In genomic region chr10:128210954-128211353, GRCm38 (mm10) we compare ENCODE assay signal across 8 mouse cellular contexts. TPM values are rescaled to one million over a fixed set of nuclear protein-coding genes. Genes with fewer than 3 reads are reported as not detected.
A peak's percentile ranks its signal among the peaks of the same experiment; 100 is the strongest.
DNase-seq lines count a peak whose midpoint lies in the region; ATAC-seq and TF ChIP-seq lines count a peak whose summit lies in the region.

No protein-coding gene starts in this region.

- H3K4me1 ChIP-seq in forebrain, embryonic 11.5 days (replicated peaks; ENCODE audit: control insufficient read depth, insufficient read depth, low read length), result peaks cover 6% of the 10 kb centered on the region; the same call in 1 of the 2 replicates
- no peaks in the 10 kb centered on the region for H3K4me1 ChIP-seq in kidney, postnatal 0 days (replicated peaks; ENCODE audit: insufficient read depth, low read length)
- H3K4me1 ChIP-seq in midbrain, embryonic 13.5 days (replicated peaks), result peaks cover 21% of the 10 kb centered on the region

- no peaks in the 10 kb centered on the region for H3K36me3 ChIP-seq in forebrain, embryonic 11.5 days (ENCODE audit: control insufficient read depth, insufficient read depth, low read length)
- peaks cover 13% of the 10 kb centered on the region; the same call in 1 of the 2 replicates for H3K36me3 ChIP-seq in kidney, postnatal 0 days (ENCODE audit: insufficient read depth, low read length)
- no peaks in the 10 kb centered on the region; the same call in 1 of the 2 replicates for H3K36me3 ChIP-seq in midbrain, embryonic 13.5 days

- H3K9me3 ChIP-seq in forebrain, embryonic 11.5 days (ENCODE audit: control insufficient read depth, low read length), result no peaks in the 10 kb centered on the region
- H3K9me3 ChIP-seq in kidney, postnatal 0 days (replicated peaks; ENCODE audit: low read length), result no peaks in the 10 kb centered on the region
- no peaks in the 10 kb centered on the region for H3K9me3 ChIP-seq in midbrain, embryonic 13.5 days

- H3K4me2 ChIP-seq in forebrain, embryonic 11.5 days (ENCODE audit: low read depth, low read length, severe bottlenecking), result peak overlapping the region; percentile 85
- peak overlapping the region; percentile 93 for H3K4me2 ChIP-seq in kidney, postnatal 0 days (ENCODE audit: low read length)
- peak overlapping the region; percentile 82 for H3K4me2 ChIP-seq in midbrain, embryonic 13.5 days (replicated peaks)

- peak overlapping the region; percentile 41 for H3K9ac ChIP-seq in forebrain, embryonic 11.5 days (ENCODE audit: low read length)
- peak overlapping the region; percentile 69 for H3K9ac ChIP-seq in kidney, postnatal 0 days (ENCODE audit: low read depth, low read length)
- peak overlapping the region; percentile 64 for H3K9ac ChIP-seq in midbrain, embryonic 13.5 days (replicated peaks)

- no peak for DNase-seq in left cerebral cortex, adult 2 months (ENCODE audit: extremely low spot score in 1 of 2, low spot score in 2 of 2)
- DNase-seq in left cerebral cortex, postnatal 10 days (ENCODE audit: extremely low spot score in 1 of 2, low spot score in 2 of 2), result no peak
- peak; percentile 28 for DNase-seq in R1 (ENCODE audit: low read depth, low spot score)
- DNase-seq in forebrain, embryonic 11.5 days (ENCODE audit: low spot score), result no peak
- DNase-seq in kidney, postnatal 0 days (ENCODE audit: low spot score), result no peak
- DNase-seq in spleen, postnatal 14 days (ENCODE audit: low spot score in 2 of 2), result no peak
- DNase-seq in urinary bladder, postnatal 4 days (ENCODE audit: low spot score in 2 of 2), result no peak

- H3K27me3 ChIP-seq in forebrain, embryonic 11.5 days (ENCODE audit: control insufficient read depth, insufficient read depth, low read length), result no peaks in the 10 kb centered on the region
- H3K27me3 ChIP-seq in kidney, postnatal 0 days (ENCODE audit: insufficient read depth, low read length), result 0 out of 2 replicates have a peak, but pooled peaks cover 2% of the 10 kb centered on the region
- H3K27me3 ChIP-seq in midbrain, embryonic 13.5 days, result peaks cover 5% of the 10 kb centered on the region

- peak overlapping the region; percentile 81 for H3K27ac ChIP-seq in left cerebral cortex, adult 2 months
- H3K27ac ChIP-seq in forebrain, embryonic 11.5 days (ENCODE audit: low read depth, low read length), result no peak overlapping the region; the same call in 1 of the 2 replicates
- no peak overlapping the region for H3K27ac ChIP-seq in kidney, postnatal 0 days
- H3K27ac ChIP-seq in midbrain, embryonic 13.5 days, result no peak overlapping the region

- intact Hi-C loops in left cerebral cortex, adult 2 months (cut with DNase I), result loop anchor here (1.0 kb wide), 1 partner anchor 21 kb away; the partner anchor contains the start of gene Timeless
- intact Hi-C loops in left cerebral cortex, postnatal 10 days (cut with DNase I), result loop anchor here (5.0 kb wide), 1 partner anchor 71 kb away; no protein-coding TSS in a partner anchor

- H3K4me3 ChIP-seq in left cerebral cortex, adult 2 months, result peak overlapping the region; percentile 60
- H3K4me3 ChIP-seq in forebrain, embryonic 11.5 days (ENCODE audit: low read depth, low read length), result peak overlapping the region; percentile 47
- H3K4me3 ChIP-seq in kidney, postnatal 0 days (replicated peaks; ENCODE audit: low read depth, low read length), result peak overlapping the region; percentile 63
- peak overlapping the region; percentile 51 for H3K4me3 ChIP-seq in midbrain, embryonic 13.5 days (replicated peaks)

- TF ChIP-seq CTCF in left cerebral cortex, adult 2 months (IDR thresholded peaks at IDR 0.05), result no peak
- TF ChIP-seq CTCF in kidney, postnatal 0 days (IDR thresholded peaks at IDR 0.05; ENCODE audit: low read depth), result no peak

- 33% methylated on average over 14 of the region's 14 CpGs for whole genome bisulfite sequencing in forebrain, embryonic 11.5 days
- 17% methylated on average over 14 of the region's 14 CpGs for WGBS in kidney, postnatal 0 days
- 27% methylated on average over 14 of the region's 14 CpGs for WGBS in midbrain, embryonic 13.5 days

- ATAC-seq in forebrain, embryonic 11.5 days (replicated peaks; ENCODE audit: low FRiP score), result peak; percentile 22; the same call in 1 of the 2 replicates
- ATAC-seq in kidney, postnatal 0 days (replicated peaks; ENCODE audit: low FRiP score, low read depth), result no peak
- ATAC-seq in midbrain, embryonic 13.5 days, result peak; percentile 12; the same call in 1 of the 2 replicates

RNA-seq across cellular contexts. Expression of gene Spryd4, which starts 0.7 kb away (rescaled TPM):
- 10 to 100 TPM in 1 of 2 experiments, 1 to 10 TPM in 1; 9.5 to 10.4 TPM for total RNA-seq in left cerebral cortex, adult 2 months (2021)
- total RNA-seq in left cerebral cortex, postnatal 10 days (2021), result 10 to 100 TPM; 11.5 to 12.6 TPM
- polyA plus RNA-seq in forebrain, embryonic 11.5 days (2014; fragmentation: Nextera tagmentation; extraction: Ambion mirVana), result 23.1 and 26.7 TPM in 2 replicates
- 31.5 and 35.1 TPM in 2 replicates for polyA plus RNA-seq in kidney, postnatal 0 days (2015; fragmentation: Nextera tagmentation; extraction: Ambion mirVana)
- 19.6 and 21.2 TPM in 2 replicates for polyA plus RNA-seq in midbrain, embryonic 13.5 days (2015; fragmentation: Nextera tagmentation; extraction: Ambion mirVana)

RNA-seq across cellular contexts. Expression of gene Mip, which starts 14.7 kb away (rescaled TPM):
- total RNA-seq in left cerebral cortex, adult 2 months (2021), result not detected
- not detected for total RNA-seq in left cerebral cortex, postnatal 10 days (2021)
- polyA plus RNA-seq in forebrain, embryonic 11.5 days (2014; fragmentation: Nextera tagmentation; extraction: Ambion mirVana), result 0.28 and 0.55 TPM in 2 replicates
- polyA plus RNA-seq in kidney, postnatal 0 days (2015; fragmentation: Nextera tagmentation; extraction: Ambion mirVana), result not detected in 2 replicates
- polyA plus RNA-seq in midbrain, embryonic 13.5 days (2015; fragmentation: Nextera tagmentation; extraction: Ambion mirVana), result 0.16 and 0.32 TPM in 2 replicates

RNA-seq across cellular contexts. Expression of gene Gls2, which starts 16.7 kb away (rescaled TPM):
- 10 to 100 TPM; 36.2 to 37.1 TPM for total RNA-seq in left cerebral cortex, adult 2 months (2021)
- 10 to 100 TPM; 17.8 to 18.7 TPM for total RNA-seq in left cerebral cortex, postnatal 10 days (2021)
- polyA plus RNA-seq in forebrain, embryonic 11.5 days (2014; fragmentation: Nextera tagmentation; extraction: Ambion mirVana), result 1.3 and 1.7 TPM in 2 replicates
- 0.68 and 0.79 TPM in 2 replicates for polyA plus RNA-seq in kidney, postnatal 0 days (2015; fragmentation: Nextera tagmentation; extraction: Ambion mirVana)
- 1.1 and 1.4 TPM in 2 replicates for polyA plus RNA-seq in midbrain, embryonic 13.5 days (2015; fragmentation: Nextera tagmentation; extraction: Ambion mirVana)

RNA-seq across cellular contexts. Expression of gene Timeless, which starts 20.9 kb away (rescaled TPM):
- 1 to 10 TPM; 8.2 to 9.1 TPM for total RNA-seq in left cerebral cortex, adult 2 months (2021)
- total RNA-seq in left cerebral cortex, postnatal 10 days (2021), result 1 to 10 TPM; 8.3 to 9.7 TPM
- 81.7 and 89.7 TPM in 2 replicates for polyA plus RNA-seq in forebrain, embryonic 11.5 days (2014; fragmentation: Nextera tagmentation; extraction: Ambion mirVana)
- 26.4 and 33.3 TPM in 2 replicates for polyA plus RNA-seq in kidney, postnatal 0 days (2015; fragmentation: Nextera tagmentation; extraction: Ambion mirVana)
- polyA plus RNA-seq in midbrain, embryonic 13.5 days (2015; fragmentation: Nextera tagmentation; extraction: Ambion mirVana), result 27.7 and 28.6 TPM in 2 replicates

RNA-seq across cellular contexts. Expression of gene Rbms2, which starts 30.9 kb away (rescaled TPM):
- total RNA-seq in left cerebral cortex, adult 2 months (2021), result 10 to 100 TPM; 15.6 to 16.4 TPM
- total RNA-seq in left cerebral cortex, postnatal 10 days (2021), result 10 to 100 TPM; 10.7 to 11.6 TPM
- 21.7 and 22.3 TPM in 2 replicates for polyA plus RNA-seq in forebrain, embryonic 11.5 days (2014; fragmentation: Nextera tagmentation; extraction: Ambion mirVana)
- polyA plus RNA-seq in kidney, postnatal 0 days (2015; fragmentation: Nextera tagmentation; extraction: Ambion mirVana), result 27.0 and 30.0 TPM in 2 replicates
- 9.8 and 10.9 TPM in 2 replicates for polyA plus RNA-seq in midbrain, embryonic 13.5 days (2015; fragmentation: Nextera tagmentation; extraction: Ambion mirVana)
